Mouse (Mus musculus) MEL (cell line): ENCODE data around the gene Fosl1. TPM values are rescaled to one million over a fixed set of nuclear protein-coding genes. Genes with fewer than 3 reads are reported as not detected.

ENCODE experiments used
- DNase-seq: peaks from one replicate; pipeline ENCODE4 v3.0.0; 2011; ENCODE audit warnings: low read depth, low spot score
- H3K27ac ChIP-seq: 2 replicates; pipeline ENCODE4 v1.5.1; 2012; ENCODE audit warnings: low read depth, mild to moderate bottlenecking, control low read depth, low read length, moderate library complexity; ENCODE audit not compliant: control insufficient read depth
- H3K27me3 ChIP-seq, 2 experiments: fragments of 150-350 bp in 1 of 2; sonication (generic) in 1 of 2; 2 replicates each; pipeline ENCODE4 v1.6.1; 2012; ENCODE audit warnings: low read length in 2 of 2, mild to moderate bottlenecking in 2 of 2, improper control_type of control experiment in 1 of 2, moderate library complexity in 1 of 2; ENCODE audit not compliant: insufficient read depth in 2 of 2, control insufficient read depth in 1 of 2
- H3K36me3 ChIP-seq, 2 experiments: 2 replicates each; pipeline ENCODE4 v1.6.1; 2012 to 2014; ENCODE audit warnings: low read length in 2 of 2, improper control_type of control experiment in 1 of 2, inconsistent platforms in 1 of 2, mild to moderate bottlenecking in 1 of 2; ENCODE audit not compliant: insufficient read depth in 2 of 2, control insufficient read depth in 1 of 2
- H3K4me1 ChIP-seq, 2 experiments: fragments of 150-350 bp in 1 of 2; sonication (generic) in 1 of 2; 2 replicates each; pipeline ENCODE4 v1.6.1; 2012; ENCODE audit warnings: low read length in 2 of 2, improper control_type of control experiment in 1 of 2, mild to moderate bottlenecking in 1 of 2; ENCODE audit not compliant: insufficient read depth in 2 of 2, control insufficient read depth in 1 of 2
- H3K4me3 ChIP-seq, 2 experiments: fragments of 150-350 bp in 1 of 2; sonication (generic) in 1 of 2; 2 replicates each; pipeline ENCODE4 v1.5.1; 2012; ENCODE audit warnings: low read depth in 2 of 2, low read length in 2 of 2, mild to moderate bottlenecking in 2 of 2, moderate library complexity in 2 of 2, control low read depth in 1 of 2, improper control_type of control experiment in 1 of 2; ENCODE audit not compliant: control insufficient read depth in 1 of 2, insufficient read depth in 1 of 2
- H3K79me2 ChIP-seq: 2 replicates; pipeline ENCODE4 v1.6.1; 2012; ENCODE audit warnings: mild to moderate bottlenecking, low read length, moderate library complexity; ENCODE audit not compliant: control insufficient read depth, poor library complexity, insufficient read depth
- H3K9ac ChIP-seq: 2 replicates; pipeline ENCODE4 v1.6.1; 2012; ENCODE audit warnings: low read depth, mild to moderate bottlenecking, control low read depth, low read length, moderate library complexity; ENCODE audit not compliant: control insufficient read depth, poor library complexity, severe bottlenecking
- H3K9me3 ChIP-seq: fragments of 150-350 bp; sonication (generic); replicated peaks from 2 replicates; pipeline ENCODE4 v1.6.1; 2012; ENCODE audit warnings: mild to moderate bottlenecking, low read length, improper control_type of control experiment, moderate library complexity; ENCODE audit not compliant: insufficient read depth
- CHD1 ChIP-seq: IDR thresholded peaks from 2 replicates; pipeline ENCODE4 v1.6.1; 2012; ENCODE audit warnings: low read depth, mild to moderate bottlenecking, inconsistent platforms, low read length, improper control_type of control experiment
- CTCF ChIP-seq, 3 experiments: IDR thresholded peaks in 2 of 3; conservative IDR thresholded peaks in 1 of 3; 2 replicates each; pipeline ENCODE4 v1.5.1; 2011 to 2012; ENCODE audit warnings: low read length in 3 of 3, low read depth in 2 of 3, mild to moderate bottlenecking in 2 of 3, improper control_type of control experiment in 1 of 3, inconsistent platforms in 1 of 3, mixed read lengths in 1 of 3, moderate library complexity in 1 of 3; ENCODE audit not compliant: control insufficient read depth in 1 of 3, insufficient read depth in 1 of 3, poor library complexity in 1 of 3, severe bottlenecking in 1 of 3
- E2F4 ChIP-seq: IDR thresholded peaks from 2 replicates; pipeline ENCODE4 v1.6.1; 2011; ENCODE audit warnings: low read depth, low read length, improper control_type of control experiment, borderline replicate concordance
- EP300 ChIP-seq, 2 experiments: IDR thresholded peaks; 2 replicates each; pipeline ENCODE4 v1.6.1; 2011; ENCODE audit warnings: improper control_type of control experiment in 2 of 2, low read length in 2 of 2, low read depth in 1 of 2, mild to moderate bottlenecking in 1 of 2
- ETS1 ChIP-seq: IDR thresholded peaks from 2 replicates; pipeline ENCODE4 v1.6.1; 2012; ENCODE audit warnings: low read depth, mild to moderate bottlenecking, inconsistent platforms, low read length, improper control_type of control experiment, moderate library complexity
- JUND ChIP-seq: IDR thresholded peaks from 2 replicates; pipeline ENCODE4 v1.6.1; 2011; ENCODE audit warnings: low read depth, mild to moderate bottlenecking, improper control_type of control experiment, low read length
- MAFK ChIP-seq: IDR thresholded peaks from 2 replicates; pipeline ENCODE4 v1.6.1; 2011; ENCODE audit warnings: low read depth, mild to moderate bottlenecking, low read length, improper control_type of control experiment, borderline replicate concordance
- MXI1 ChIP-seq: IDR thresholded peaks from 2 replicates; pipeline ENCODE4 v1.6.1; 2011; ENCODE audit warnings: mild to moderate bottlenecking, low read depth, low read length, improper control_type of control experiment
- MYB ChIP-seq: IDR thresholded peaks from 2 replicates; pipeline ENCODE4 v1.6.1; 2011; ENCODE audit warnings: mild to moderate bottlenecking, low read depth, low read length, improper control_type of control experiment
- MYC ChIP-seq: IDR thresholded peaks from 2 replicates; pipeline ENCODE4 v1.6.1; 2011; ENCODE audit warnings: low read depth, mild to moderate bottlenecking, low read length, improper control_type of control experiment, moderate library complexity
- NELFE ChIP-seq: IDR thresholded peaks from 2 replicates; pipeline ENCODE4 v1.6.1; 2011; ENCODE audit warnings: low read depth, low read length, improper control_type of control experiment
- NRF1 ChIP-seq: IDR thresholded peaks from 2 replicates; pipeline ENCODE4 v1.6.1; 2014; ENCODE audit warnings: low read depth, mild to moderate bottlenecking, inconsistent platforms, low read length, improper control_type of control experiment, moderate library complexity; ENCODE audit not compliant: poor library complexity, insufficient read depth, severe bottlenecking
- RAD21 ChIP-seq: IDR thresholded peaks from 2 replicates; pipeline ENCODE4 v1.6.1; 2011; ENCODE audit warnings: mild to moderate bottlenecking, low read depth, low read length, improper control_type of control experiment
- SMC3 ChIP-seq: IDR thresholded peaks from 2 replicates; pipeline ENCODE4 v1.6.1; 2011; ENCODE audit warnings: low read depth, low read length, improper control_type of control experiment
- TAL1 ChIP-seq: IDR thresholded peaks from 2 replicates; pipeline ENCODE4 v1.6.1; 2012; ENCODE audit warnings: mild to moderate bottlenecking, inconsistent platforms, low read length, moderate library complexity, mixed read lengths
- TCF12 ChIP-seq: IDR thresholded peaks from 2 replicates; pipeline ENCODE4 v1.6.1; 2014; ENCODE audit warnings: low read depth, mild to moderate bottlenecking, inconsistent platforms, low read length, improper control_type of control experiment, moderate library complexity
- USF1 ChIP-seq: IDR thresholded peaks from 2 replicates; pipeline ENCODE4 v1.6.1; 2014; ENCODE audit warnings: low read depth, mild to moderate bottlenecking, inconsistent platforms, low read length, improper control_type of control experiment, moderate library complexity
- USF2 ChIP-seq, 2 experiments: IDR thresholded peaks; 2 replicates each; pipeline ENCODE4 v1.6.1; 2011 to 2012; ENCODE audit warnings: improper control_type of control experiment in 2 of 2, low read length in 2 of 2, borderline replicate concordance in 1 of 2, inconsistent platforms in 1 of 2, low read depth in 1 of 2, mild to moderate bottlenecking in 1 of 2; ENCODE audit not compliant: insufficient read depth in 1 of 2
- ZC3H11A ChIP-seq: IDR thresholded peaks from 2 replicates; pipeline ENCODE4 v1.6.1; 2012; ENCODE audit warnings: low read depth, mild to moderate bottlenecking, inconsistent platforms, low read length, improper control_type of control experiment
- ZNF384 ChIP-seq: IDR thresholded peaks from 2 replicates; pipeline ENCODE4 v1.6.1; 2012; ENCODE audit warnings: low read depth, mild to moderate bottlenecking, inconsistent platforms, low read length, improper control_type of control experiment
- polyA plus RNA-seq, 2 experiments: library from polyadenylated mRNA; stranded (reverse) in 1 of 2; unstranded in 1 of 2; fragments of >175 nt in 1 of 2; fragments of >200 nt in 1 of 2; gene quantifications; 2 replicates each; pipeline versions ENCODE4 v1.2.1 to v1.2.4; 2012; ENCODE audit warnings: low replicate concordance in 2 of 2, low read depth in 1 of 2; ENCODE audit not compliant: insufficient read length in 2 of 2, insufficient read depth in 1 of 2, missing spikeins in 1 of 2
- total RNA-seq: library from RNA; depleted of rRNA; stranded (reverse); fragments of 300-350 nt; gene quantifications from 2 replicates; pipeline ENCODE4 v1.2.3, GENCODE M21; 2012

The Fosl1 gene
- total and polyA plus RNA-seq, 3 experiments: 2.0 to 3.1 TPM; not detected in 1

DNA sequence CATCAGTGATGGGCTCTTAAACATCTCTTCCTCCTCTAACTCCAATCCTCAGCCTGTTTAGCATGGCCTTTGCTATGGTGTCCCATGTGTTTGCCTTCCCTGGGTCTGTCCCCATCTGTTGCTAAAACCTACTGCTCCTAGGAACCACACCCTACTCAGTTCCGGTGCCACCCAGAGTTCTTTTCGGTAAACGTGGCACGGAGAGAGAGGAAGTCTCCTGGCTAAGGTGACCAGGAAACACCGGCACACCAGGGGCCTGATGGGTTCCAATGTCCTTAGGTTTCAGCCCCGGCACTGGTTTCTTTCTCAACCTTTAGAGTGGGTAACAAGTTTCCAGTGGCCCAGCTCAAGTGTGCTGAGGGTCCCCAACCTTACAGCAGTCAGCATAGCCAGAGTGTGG is 26.8 kb upstream of the Fosl1 start:
- Histone ChIP-seq H3K36me3 (peaks cover 0 to 2% of the 10 kb centered on the region in 2 experiments; a peak in 2 of 4 replicates), H3K4me1 (peaks cover 0 to 7% of the 10 kb centered on the region in 2 experiments; a peak in 1 of 4 replicates), H3K9ac (no peak overlapping the region), H3K27ac (no peak overlapping the region), H3K79me2 (peaks cover 15% of the 10 kb centered on the region), H3K4me3 (no peak overlapping the region), H3K9me3 (no peaks in the 10 kb centered on the region), H3K27me3 (no peaks in the 10 kb centered on the region)
- no peak for DNase-seq
- TF ChIP-seq TCF12: no peak
- no peak for TF ChIP-seq SMC3
- TF ChIP-seq ZC3H11A: no peak
- no peak for TF ChIP-seq CTCF (IDR thresholded peaks at IDR 0.05 in 2 of 3, conservative IDR thresholded peaks at IDR 0.05 in 1 of 3; ENCODE audit: control insufficient read depth in 1 of 3, insufficient read depth in 1 of 3, low read depth in 2 of 3, low read length in 3 of 3, poor library complexity in 1 of 3, severe bottlenecking in 1 of 3)

DNA sequence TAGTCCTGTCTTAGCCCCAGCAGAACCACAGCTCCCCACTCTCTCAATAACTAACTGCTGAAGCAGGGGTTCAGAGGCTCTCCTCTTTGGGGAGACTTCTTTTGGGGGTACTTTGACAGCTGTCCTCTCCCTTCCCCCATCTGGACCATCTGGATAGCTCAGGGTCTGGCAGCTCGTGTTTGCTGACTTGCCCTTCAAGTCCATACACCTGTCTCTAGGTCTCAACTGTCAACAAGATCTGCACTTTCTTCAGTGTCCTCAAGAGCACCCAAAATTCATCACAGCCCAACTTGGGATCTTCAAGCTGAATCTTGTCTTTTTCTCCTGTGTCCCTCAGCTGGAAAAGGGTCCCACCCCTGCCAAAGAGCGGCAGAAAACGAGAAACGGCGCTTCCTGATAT is 25.6 kb upstream of the Fosl1 start:
- H3K79me2 ChIP-seq: peaks cover 24% of the 10 kb centered on the region
- DNase-seq: no peak
- no peak overlapping the region for H3K27ac ChIP-seq
- peaks cover 0 to 13% of the 10 kb centered on the region in 2 experiments; a peak in 1 of 4 replicates for H3K4me1 ChIP-seq
- H3K27me3 ChIP-seq: no peaks in the 10 kb centered on the region
- H3K9ac ChIP-seq: no peak overlapping the region
- H3K36me3 ChIP-seq: peaks cover 0 to 2% of the 10 kb centered on the region in 2 experiments; a peak in 2 of 4 replicates
- H3K4me3 ChIP-seq: no peak overlapping the region
- TF ChIP-seq USF2 (IDR thresholded peaks at IDR 0.05; ENCODE audit: borderline replicate concordance in 1 of 2, insufficient read depth in 1 of 2, low read depth in 1 of 2, low read length in 2 of 2) (no peak), ETS1 (no peak), USF1 (no peak), TAL1 (no peak)
- TF ChIP-seq, all 39 proteins: peak for 0
- H3K9me3 ChIP-seq: no peaks in the 10 kb centered on the region

DNA sequence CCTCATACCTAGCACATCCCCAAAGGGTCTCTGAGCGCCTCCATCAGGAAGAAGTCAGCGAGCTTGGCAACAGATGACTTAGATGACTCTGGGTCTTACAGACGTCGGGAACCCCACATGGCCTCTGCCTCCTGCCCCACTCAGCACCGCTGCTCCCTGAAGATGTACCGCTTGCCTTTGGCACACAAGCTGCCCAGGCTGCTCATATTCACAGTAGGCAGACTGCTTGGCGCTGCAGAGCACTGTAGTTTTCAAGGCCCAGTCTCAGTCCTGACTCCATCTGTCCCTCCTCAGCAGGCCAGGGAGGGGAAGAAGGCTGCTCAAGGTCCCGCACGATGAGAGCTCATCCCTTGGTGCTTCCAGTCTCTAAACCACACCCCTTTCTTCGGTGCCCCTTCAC is 25.1 kb upstream of the Fosl1 start:
- peaks cover 0 to 2% of the 10 kb centered on the region in 2 experiments; a peak in 2 of 4 replicates for H3K36me3 ChIP-seq
- peaks cover 0 to 13% of the 10 kb centered on the region in 2 experiments; a peak in 1 of 4 replicates for H3K4me1 ChIP-seq
- DNase-seq: no peak

More for the DNA sequence above, 25.1 kb upstream of the Fosl1 start:
- H3K27ac ChIP-seq: no peak overlapping the region
- H3K9me3 ChIP-seq: no peaks in the 10 kb centered on the region
- peaks cover 24% of the 10 kb centered on the region for H3K79me2 ChIP-seq
- no peak overlapping the region for H3K9ac ChIP-seq
- H3K27me3 ChIP-seq: no peaks in the 10 kb centered on the region
- TF ChIP-seq EP300 (IDR thresholded peaks at IDR 0.05; ENCODE audit: low read depth in 1 of 2, low read length in 2 of 2) (no peak), MAFK (no peak), MYB (no peak), NRF1 (no peak), USF2 (IDR thresholded peaks at IDR 0.05; ENCODE audit: borderline replicate concordance in 1 of 2, insufficient read depth in 1 of 2, low read depth in 1 of 2, low read length in 2 of 2) (no peak), JUND (no peak), ZC3H11A (no peak), NELFE (no peak), E2F4 (no peak), CHD1 (no peak), ZNF384 (no peak), TAL1 (no peak), RAD21 (no peak), MYC (no peak), MXI1 (no peak)
- no peak overlapping the region for H3K4me3 ChIP-seq
